Mouse (Mus musculus): ENCODE results near the gene Ift122.
"Not testable (repeated sequence)": the region's sequence is repeated elsewhere in the genome, so short reads cannot be mapped to it uniquely, and the experiment has no call there.

Ift122 gene

GRCm38 (mm10) chr6:115846640-115847411, 6.4 kb upstream of the Ift122 start:
- peak; percentile 63 for DNase-seq (ENCODE audit: low spot score)

DNA sequence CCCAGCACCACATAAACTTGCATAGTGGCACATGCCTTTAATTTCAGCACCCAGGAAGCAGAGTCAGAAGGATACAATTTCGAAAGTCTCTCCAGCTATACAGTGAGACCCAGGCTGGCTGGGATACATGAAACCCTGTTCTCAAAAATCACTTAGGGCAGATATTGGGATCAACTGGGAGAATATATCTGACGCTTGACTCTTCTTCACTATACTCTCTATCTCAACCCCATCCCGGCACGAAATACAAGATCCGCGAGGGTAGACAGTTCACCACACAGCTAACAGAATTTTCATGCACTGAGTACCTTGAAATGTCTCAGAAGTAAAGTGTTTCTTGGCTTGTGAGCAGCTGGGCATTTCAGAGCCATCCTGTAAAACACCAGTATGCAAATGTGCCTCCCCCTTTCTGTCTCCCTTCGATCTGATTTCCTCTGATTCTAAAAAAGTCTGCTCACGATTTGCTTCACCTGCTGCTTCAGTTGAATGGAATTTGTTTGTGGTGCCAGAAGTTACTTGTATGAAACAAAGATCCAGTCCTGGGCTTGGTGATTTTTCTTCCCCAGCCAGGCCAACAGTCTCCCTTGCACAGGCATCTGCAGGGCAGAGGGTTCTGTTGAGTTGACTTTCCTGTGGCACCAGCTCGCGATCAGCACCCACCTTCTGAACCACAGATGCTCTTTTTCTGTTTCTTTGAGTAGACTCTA, 4.5 kb upstream of the Ift122 start:
- no peak for DNase-seq (ENCODE audit: low spot score)

DNA sequence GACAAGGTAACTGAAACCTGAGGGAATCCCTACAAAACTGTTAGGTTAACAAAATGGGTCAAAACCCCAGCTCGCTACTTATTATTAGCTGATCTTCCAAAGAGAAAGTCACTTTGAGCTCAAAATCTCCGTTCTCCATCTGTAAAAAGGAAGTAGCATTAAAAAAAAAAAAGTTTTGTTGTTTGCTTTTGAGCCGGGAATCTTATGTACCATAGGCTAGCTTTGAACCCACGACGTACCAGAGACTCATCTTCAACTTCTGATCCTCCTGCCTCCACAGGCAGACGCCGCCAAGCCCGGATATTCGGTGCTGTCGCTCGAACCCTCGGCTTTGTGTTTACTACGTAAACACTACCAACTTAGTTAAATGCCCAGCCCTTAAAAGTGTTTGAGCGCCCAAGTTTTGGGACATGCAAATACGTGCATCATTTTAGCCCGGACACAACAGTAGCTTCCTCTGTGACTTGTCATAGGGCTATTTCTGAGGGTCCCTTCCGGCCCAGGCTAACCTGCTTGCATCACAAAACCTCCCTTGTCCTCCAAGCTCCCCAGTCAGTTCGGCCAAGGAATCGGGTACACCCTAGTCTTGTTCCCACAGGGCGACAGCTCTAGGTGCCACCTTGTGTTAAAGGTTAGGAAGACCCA, 702 bp upstream of the Ift122 start:
- no peak for DNase-seq (ENCODE audit: low spot score)

DNA sequence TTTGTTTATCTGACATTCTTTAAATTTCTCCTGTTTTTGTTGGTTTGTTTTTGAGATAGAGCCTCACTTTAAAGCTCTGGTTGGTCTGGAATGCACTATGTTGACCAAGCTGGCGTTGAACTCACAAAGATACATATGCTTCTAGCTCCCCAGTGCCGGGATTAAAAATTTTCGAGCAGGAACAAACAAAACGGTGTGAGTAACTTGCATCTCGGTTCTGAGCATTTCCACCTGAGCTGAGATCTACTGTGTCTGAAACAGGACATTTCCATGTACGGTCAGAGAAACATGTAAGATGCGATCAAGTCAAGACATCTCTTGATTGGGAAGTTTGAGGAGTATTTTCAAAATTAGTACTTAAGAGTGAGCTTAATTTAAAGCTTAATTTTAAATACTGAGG, 715 bp downstream of the Ift122 start:
- DNase-seq (ENCODE audit: low spot score): peak; percentile 15

DNA sequence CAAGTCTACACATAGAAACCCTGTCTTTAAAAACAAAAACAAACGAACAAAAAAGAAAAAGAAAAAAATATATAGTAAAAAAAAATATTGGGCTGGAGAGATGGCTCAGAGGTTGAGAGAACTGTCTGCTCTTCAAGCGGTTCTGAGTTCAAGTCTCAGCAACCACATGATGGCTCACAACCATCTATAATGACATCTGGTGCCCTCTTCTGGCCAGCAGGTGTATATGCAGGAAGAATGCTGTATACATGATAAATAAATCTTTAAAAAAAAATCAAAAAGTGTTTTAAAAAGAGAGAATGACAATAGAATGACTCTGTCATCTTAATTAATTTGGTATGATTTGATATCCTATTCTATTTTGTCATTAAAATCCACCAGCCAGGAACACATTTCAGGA, 1.2 kb downstream of the Ift122 start:
- peak; percentile 18 for DNase-seq (ENCODE audit: low spot score)

GRCm38 (mm10) chr6:115855733-115856360, 2.6 kb downstream of the Ift122 start:
- no peak for DNase-seq (ENCODE audit: low spot score)

GRCm38 (mm10) chr6:115856361-115856745, 3.1 kb downstream of the Ift122 start:
- DNase-seq (ENCODE audit: low spot score): no peak

DNA sequence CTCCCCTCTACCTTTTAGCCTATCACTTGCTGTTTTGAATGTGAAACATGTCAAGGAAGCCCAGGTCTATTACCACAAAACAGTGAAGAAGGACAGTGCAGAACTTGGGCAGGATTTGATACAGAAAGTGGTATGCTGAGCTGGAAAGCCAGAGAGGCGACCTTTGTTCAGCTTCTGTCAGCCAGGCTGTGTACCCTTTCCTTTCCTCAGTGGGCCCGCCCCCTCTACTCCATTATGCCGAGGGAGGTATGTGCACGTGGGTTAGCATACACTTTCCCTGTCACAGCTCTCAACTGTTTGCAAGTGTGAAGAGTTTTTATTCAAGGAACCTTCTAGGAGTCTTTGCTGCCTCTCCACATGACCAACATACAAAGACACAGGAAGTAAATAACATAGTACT, 6.0 kb downstream of the Ift122 start:
- DNase-seq (ENCODE audit: low spot score): no peak

DNA sequence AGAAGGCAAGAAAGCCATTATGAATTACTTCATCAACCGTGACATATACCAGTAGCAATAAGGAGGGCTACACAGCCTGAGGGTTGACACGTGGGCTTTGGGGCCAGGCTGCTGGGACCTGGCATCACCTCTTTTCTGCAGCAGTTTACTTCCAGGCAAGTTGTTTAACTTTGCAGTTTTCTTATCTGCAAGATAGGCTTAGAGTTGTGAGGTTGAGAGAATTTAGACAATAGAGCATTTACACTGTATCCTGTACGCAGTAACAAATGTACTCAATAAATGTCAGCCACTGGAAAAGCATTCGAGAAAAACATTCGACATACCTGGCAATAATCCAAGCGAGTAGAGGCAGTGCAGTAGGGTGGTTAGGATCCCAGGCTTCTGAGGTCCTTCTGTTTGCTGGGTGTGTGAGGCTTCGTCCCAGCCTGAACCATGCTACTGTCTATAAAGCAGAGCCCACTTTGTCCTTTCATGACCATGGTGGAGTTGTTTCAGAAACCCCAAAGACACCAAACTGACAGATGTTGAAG, 6.8 kb downstream of the Ift122 start:
- no peak for DNase-seq (ENCODE audit: low spot score)

DNA sequence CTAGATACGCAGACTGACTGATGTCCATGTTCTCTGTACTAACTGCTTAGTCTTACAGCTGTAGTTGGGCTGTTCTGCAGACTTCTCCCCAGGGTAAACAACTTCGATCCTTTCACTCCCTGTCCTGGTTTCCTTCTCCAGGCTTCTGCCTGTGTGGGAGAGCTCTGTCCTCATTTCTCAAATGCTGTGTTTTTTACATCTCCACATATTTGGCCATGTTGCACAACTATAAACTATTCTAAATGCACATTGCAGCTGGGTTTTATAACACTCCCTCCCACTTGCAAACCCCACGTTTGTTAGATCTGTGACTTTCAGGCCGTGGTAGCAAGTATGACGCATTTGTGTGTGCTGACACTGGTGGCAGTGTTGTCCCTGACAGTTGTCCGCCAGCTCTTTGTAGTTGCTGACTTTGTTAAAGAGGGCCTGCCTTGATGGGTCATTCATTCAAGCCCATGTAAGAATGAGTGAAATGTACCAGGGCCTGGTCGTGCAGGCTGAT, 10.1 kb downstream of the Ift122 start:
- no peak for DNase-seq (ENCODE audit: low spot score)

GRCm38 (mm10) chr6:115865246-115865645, 12.0 kb downstream of the Ift122 start:
- DNase-seq (ENCODE audit: low spot score): no peak

- DNase-seq (ENCODE audit: low spot score): not testable (repeated sequence)
Measured at GRCm38 (mm10) chr6:115867157-115867556, 13.9 kb downstream of the Ift122 start.

GRCm38 (mm10) chr6:115871318-115871717, 18.0 kb downstream of the Ift122 start:
- DNase-seq (ENCODE audit: low spot score): not testable (repeated sequence)

DNA sequence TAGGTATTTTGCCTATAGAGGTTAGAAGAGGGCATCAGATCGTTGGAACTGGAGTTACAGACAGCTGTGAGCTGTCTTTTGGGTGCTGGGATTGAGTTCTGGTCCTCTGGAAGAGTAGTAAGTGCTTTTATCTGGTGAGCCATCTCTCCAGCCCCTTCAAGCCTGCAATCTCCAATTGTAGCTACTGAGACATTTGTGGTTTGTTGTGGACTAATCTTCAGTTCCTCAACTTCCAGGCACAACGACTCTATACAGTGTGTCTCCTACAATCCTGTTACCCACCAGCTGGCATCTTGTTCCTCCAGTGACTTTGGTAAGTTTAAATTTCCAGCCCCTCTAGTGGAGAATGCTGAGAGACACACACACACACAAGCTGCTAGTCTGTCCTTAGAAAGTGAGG, 24.0 kb downstream of the Ift122 start:
- no peak for DNase-seq (ENCODE audit: low spot score)

DNA sequence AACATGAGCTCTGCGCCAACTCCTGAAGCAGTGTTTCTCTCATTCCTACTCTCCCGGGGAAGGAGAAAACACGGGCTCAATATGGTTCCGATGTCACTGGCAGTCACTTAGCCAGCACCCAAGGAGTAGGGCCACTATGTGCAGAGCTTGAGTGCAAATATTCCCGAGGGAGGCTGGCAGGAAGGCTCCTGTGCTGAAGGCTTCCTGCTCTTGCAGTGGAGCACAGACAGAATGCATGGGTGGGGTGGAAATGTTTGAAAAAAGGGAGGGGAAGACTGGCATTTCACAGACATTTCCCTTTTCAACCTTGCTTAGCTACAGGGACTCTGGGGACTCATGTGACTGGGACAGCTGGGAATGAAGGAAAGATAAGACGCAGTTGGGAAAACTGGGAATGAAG, 25.4 kb downstream of the Ift122 start:
- no peak for DNase-seq (ENCODE audit: low spot score)

- DNase-seq (ENCODE audit: low spot score): no peak
Measured at GRCm38 (mm10) chr6:115879736-115880135, 26.5 kb downstream of the Ift122 start.

- no peak for DNase-seq (ENCODE audit: low spot score)
Measured at GRCm38 (mm10) chr6:115880751-115881150, 27.5 kb downstream of the Ift122 start.

- no peak for DNase-seq (ENCODE audit: low spot score)
Measured at GRCm38 (mm10) chr6:115884018-115884417, 30.7 kb downstream of the Ift122 start.

GRCm38 (mm10) chr6:115886894-115887293, 33.6 kb downstream of the Ift122 start:
- no peak for DNase-seq (ENCODE audit: low spot score)

DNA sequence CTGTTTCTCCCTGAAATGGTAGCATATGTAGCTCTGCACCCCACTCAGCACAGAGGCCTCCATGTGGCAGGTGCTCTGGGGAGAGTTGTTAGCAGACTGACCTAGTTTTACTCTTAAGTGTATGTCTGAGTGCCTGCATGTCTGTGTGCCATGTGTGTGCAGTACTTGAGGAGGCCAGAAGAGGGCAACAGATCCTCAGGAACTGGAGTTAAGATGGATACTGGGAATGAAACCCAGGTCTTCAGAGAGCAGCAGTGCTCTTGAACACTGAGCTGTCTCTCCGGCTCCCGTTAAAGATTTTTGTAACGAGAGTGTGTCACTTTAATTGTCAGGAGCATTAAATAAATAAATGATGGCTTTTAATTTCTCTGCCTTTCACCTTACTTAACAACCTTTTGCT, 35.0 kb downstream of the Ift122 start:
- peak; percentile 42 for DNase-seq (ENCODE audit: low spot score)

- no peak for DNase-seq (ENCODE audit: low spot score)
Measured at GRCm38 (mm10) chr6:115890601-115891000, 37.3 kb downstream of the Ift122 start.

DNA sequence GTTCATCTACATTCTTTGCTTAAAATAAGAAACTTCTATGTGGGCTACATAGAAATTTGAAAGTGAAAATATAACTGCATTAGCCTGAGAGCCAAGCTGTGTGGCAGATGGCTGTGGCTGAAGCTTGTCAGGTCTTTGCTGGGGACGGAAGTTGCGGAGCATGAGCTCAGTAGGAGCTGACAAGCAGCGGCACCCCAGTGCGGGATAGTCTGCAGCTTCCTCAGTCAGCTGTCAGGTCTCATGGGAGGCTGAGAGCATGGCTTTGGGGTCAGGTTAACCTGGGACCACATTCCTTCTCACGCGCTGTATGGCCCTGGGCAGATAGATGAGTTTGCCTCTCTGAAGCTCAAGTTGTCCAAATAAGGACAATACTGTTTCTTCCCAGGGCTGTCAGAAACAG, 37.8 kb downstream of the Ift122 start:
- DNase-seq (ENCODE audit: low spot score): no peak

All from embryo, embryonic 10 days (tissue).